Mouse (Mus musculus) forebrain, embryonic 14.5 days (tissue): Measurements from ENCODE around the gene Dydc1. TPM values are rescaled to one million over a fixed set of nuclear protein-coding genes. Genes with fewer than 3 reads are reported as not detected.

Experiments used
- ATAC-seq: fragments of 200-750 bp; cut with Nextera tagmentation; 2 replicates; pipeline ENCODE4 v1.8.0; 2017; ENCODE audit warnings: mild to moderate bottlenecking, moderate library complexity
- DNase-seq: peaks from one replicate; pipeline ENCODE4 v3.0.0-alpha.2; 2015; ENCODE audit warnings: low spot score
- H3K27ac ChIP-seq: fragments of 300-500 bp; sonication (generic); 2 replicates; pipeline ENCODE4 v1.5.1; 2014; ENCODE audit warnings: low read depth, mild to moderate bottlenecking, control low read depth, low read length, moderate library complexity
- H3K27me3 ChIP-seq: fragments of 300-500 bp; sonication (generic); replicated peaks from 2 replicates; pipeline ENCODE4 v1.6.1; 2014; ENCODE audit warnings: low read length, control low read depth, mixed read lengths; ENCODE audit not compliant: control insufficient read depth, insufficient read depth
- H3K36me3 ChIP-seq: fragments of 300-500 bp; sonication (generic); 2 replicates; pipeline ENCODE4 v1.6.1; 2014; ENCODE audit warnings: low read length, control low read depth; ENCODE audit not compliant: control insufficient read depth, insufficient read depth
- H3K4me1 ChIP-seq: fragments of 300-500 bp; sonication (generic); 2 replicates; pipeline ENCODE4 v1.6.1; 2014; ENCODE audit warnings: antibody characterized with exemption, low read length, control low read depth; ENCODE audit not compliant: control insufficient read depth, insufficient read depth
- H3K4me2 ChIP-seq: fragments of 300-500 bp; sonication (generic); 2 replicates; pipeline ENCODE4 v1.6.1; 2014; ENCODE audit warnings: mild to moderate bottlenecking, control low read depth, low read length
- H3K4me3 ChIP-seq: fragments of 300-500 bp; sonication (generic); 2 replicates; pipeline ENCODE4 v1.5.1; 2014; ENCODE audit warnings: low read depth, low read length, control low read depth
- H3K9ac ChIP-seq: fragments of 300-500 bp; sonication (generic); 2 replicates; pipeline ENCODE4 v1.6.1; 2014; ENCODE audit warnings: mild to moderate bottlenecking, low read length, control low read depth, moderate library complexity
- H3K9me3 ChIP-seq: fragments of 300-500 bp; sonication (generic); replicated peaks from 2 replicates; pipeline ENCODE4 v1.6.1; 2016; ENCODE audit warnings: low read length, control low read depth, mixed read lengths; ENCODE audit not compliant: control insufficient read depth
- WGBS: fragments of 180-500 bp; shearing (Covaris S2); extraction: QIAGEN DNeasy Blood & Tissue Kit; methylation state at CpG from one replicate; pipeline ENCODE4 v1.1.7; 2014; 5-methylcytosine and 5-hydroxymethylcytosine counted together
- polyA plus RNA-seq: library from polyadenylated mRNA; unstranded; fragments of >200 nt; fragmentation: Nextera tagmentation; extraction: Ambion mirVana; gene quantifications from 2 replicates; pipeline ENCODE4 v1.2.1, GENCODE M21; 2014

Gene Dydc1
- polyA plus RNA-seq, 1 experiment from 2014 or later: 0.18 TPM

DNA sequence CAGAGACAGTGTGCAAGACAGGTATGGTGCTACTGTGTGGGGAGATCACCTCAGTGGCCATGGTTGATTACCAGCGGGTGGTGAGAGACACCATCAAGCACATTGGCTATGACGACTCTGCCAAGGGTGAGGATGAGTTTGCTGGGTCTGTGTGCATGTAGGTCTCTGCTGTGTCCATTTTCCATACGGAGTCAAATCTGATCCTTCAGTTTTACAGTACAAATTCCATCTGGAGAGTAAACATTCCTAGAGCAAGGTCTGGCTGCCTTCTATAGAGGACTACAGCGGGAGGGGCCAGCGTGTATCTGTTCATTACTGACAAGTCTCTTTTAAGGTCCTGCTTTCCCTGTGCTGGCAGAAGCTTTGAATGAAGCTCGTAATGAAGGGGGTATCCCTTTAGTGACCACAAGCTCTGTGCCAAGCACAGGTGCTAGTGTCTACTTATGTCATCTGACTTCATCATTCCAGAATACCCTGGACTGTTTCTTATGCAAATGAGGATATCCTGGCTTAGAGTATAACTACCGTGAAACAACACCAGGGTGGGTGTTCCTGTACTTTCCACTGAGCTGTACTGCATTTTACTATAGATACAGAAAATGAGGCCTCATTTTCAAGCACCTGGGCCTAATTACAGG, 38.4 kb downstream of the Dydc1 start:
- no peak for DNase-seq
- Histone ChIP-seq H3K4me3 (no peak overlapping the region), H3K36me3 (no peaks in the 10 kb centered on the region), H3K27me3 (no peaks in the 10 kb centered on the region), H3K27ac (no peak overlapping the region), H3K9me3 (no peaks in the 10 kb centered on the region), H3K4me2 (no peak overlapping the region), H3K4me1 (no peaks in the 10 kb centered on the region), H3K9ac (no peak overlapping the region)
- no peak for ATAC-seq
- WGBS: 90% methylated on average over 7 of the region's 7 CpGs

DNA sequence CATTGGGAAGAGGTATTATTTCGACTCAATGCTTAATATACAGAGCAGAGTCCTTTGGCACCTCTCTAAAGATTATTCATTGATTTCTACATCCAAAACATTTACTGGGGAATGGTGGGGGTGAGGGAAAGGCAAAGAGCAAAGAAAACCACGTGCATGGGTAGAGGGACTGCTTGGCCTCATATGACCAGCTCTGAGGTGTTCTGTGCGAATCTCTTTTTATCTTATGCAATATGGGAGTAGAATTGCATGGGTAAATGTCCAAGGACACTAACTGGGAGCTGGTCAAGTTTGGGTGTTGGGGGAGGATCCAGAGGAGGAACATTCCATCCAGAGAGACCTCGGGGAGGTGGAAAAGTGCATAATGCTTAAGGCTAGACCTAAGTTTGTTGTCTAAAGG, 40.2 kb downstream of the Dydc1 start:
- Histone ChIP-seq H3K27me3 (no peaks in the 10 kb centered on the region), H3K4me3 (no peak overlapping the region), H3K36me3 (no peaks in the 10 kb centered on the region), H3K4me2 (no peak overlapping the region), H3K4me1 (no peaks in the 10 kb centered on the region), H3K9ac (no peak overlapping the region), H3K27ac (no peak overlapping the region), H3K9me3 (no peaks in the 10 kb centered on the region)
- no peak for ATAC-seq
- no peak for DNase-seq
- 81% methylated on average over 4 of the region's 4 CpGs for WGBS

DNA sequence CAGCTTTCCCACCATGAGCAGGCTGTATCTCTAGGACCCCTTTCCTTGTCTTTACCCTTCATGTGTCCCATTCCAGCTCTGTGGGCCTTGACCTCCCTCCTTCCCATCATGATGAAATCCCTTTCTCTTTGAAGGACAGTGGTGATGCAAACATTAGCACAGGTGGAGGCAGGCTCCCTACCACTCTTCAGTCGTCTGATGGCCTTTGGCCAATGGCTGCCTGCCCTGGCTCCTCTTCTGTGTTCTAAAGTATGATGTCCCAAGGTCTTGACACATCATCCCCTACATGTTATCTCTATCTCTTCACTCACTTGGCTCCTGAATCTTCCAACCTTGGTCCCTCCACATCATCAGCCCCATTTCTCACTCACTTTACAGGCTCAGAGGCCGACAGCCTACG, 43.6 kb downstream of the Dydc1 start:
- no peak overlapping the region for H3K27ac ChIP-seq
- no peaks in the 10 kb centered on the region for H3K4me1 ChIP-seq
- no peak overlapping the region for H3K4me3 ChIP-seq
- no peaks in the 10 kb centered on the region for H3K27me3 ChIP-seq
- H3K4me2 ChIP-seq: no peak overlapping the region
- DNase-seq (no peak), ATAC-seq (no peak)
- no peaks in the 10 kb centered on the region for H3K36me3 ChIP-seq
- WGBS: 81% methylated on average over 3 of the region's 3 CpGs
- no peaks in the 10 kb centered on the region for H3K9me3 ChIP-seq
- no peak overlapping the region for H3K9ac ChIP-seq

DNA sequence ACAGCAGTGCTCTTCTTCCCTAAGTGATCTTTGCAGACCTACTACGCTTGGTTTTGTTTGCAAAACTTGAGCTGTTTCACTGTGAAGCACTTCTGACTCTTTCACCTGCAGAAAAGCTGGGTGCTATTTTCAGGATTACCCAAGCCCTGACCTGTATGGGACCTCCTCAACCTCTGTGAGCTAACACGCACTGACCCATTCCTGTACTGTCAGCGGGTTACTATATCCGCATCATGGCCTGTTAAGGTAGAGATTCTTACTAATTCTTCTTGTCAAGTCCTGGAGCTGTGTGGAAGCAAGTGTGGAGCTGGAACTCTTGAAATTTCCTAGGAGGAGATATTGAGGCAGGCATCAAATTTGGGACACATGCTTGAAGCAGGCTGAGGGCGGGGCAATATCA, 52.0 kb downstream of the Dydc1 start:
- WGBS: 86% methylated on average over 5 of the region's 5 CpGs
- no peaks in the 10 kb centered on the region for H3K27me3 ChIP-seq
- DNase-seq (no peak), ATAC-seq (no peak)
- H3K36me3 ChIP-seq: no peaks in the 10 kb centered on the region
- H3K4me1 ChIP-seq: no peaks in the 10 kb centered on the region
- H3K4me3 ChIP-seq: no peak overlapping the region
- H3K9ac ChIP-seq: no peak overlapping the region
- H3K9me3 ChIP-seq: no peaks in the 10 kb centered on the region
- no peak overlapping the region for H3K27ac ChIP-seq
- H3K4me2 ChIP-seq: no peak overlapping the region

DNA sequence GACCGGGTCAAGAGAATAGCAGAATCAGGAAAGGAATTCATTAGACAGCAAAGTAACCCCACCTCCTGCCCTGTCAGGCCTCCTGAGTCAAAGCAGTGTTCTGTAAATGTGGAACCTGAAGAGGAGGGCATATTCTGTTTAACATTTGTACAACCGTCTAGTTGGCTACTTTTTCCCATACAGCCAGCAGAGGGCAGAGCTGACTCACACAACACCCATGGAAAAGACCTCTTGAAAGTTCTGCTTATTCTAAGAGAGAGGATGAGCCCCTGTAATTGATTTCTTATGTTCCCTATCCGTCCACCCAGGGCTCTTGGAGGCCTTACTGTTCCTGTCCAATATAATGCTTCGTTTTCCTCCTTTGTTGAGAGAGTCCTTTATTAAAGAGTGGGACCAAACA, 55.3 kb downstream of the Dydc1 start:
- no peak overlapping the region for H3K9ac ChIP-seq
- ATAC-seq (peak; percentile 46; the same call in 1 of the 2 replicates), DNase-seq (peak; percentile 59)
- no peak overlapping the region for H3K27ac ChIP-seq
- no peak overlapping the region for H3K4me3 ChIP-seq
- H3K4me1 ChIP-seq: no peaks in the 10 kb centered on the region
- H3K36me3 ChIP-seq: no peaks in the 10 kb centered on the region
- H3K9me3 ChIP-seq: no peaks in the 10 kb centered on the region
- no peak overlapping the region for H3K4me2 ChIP-seq
- H3K27me3 ChIP-seq: no peaks in the 10 kb centered on the region
- WGBS: 19% methylated on average over 4 of the region's 4 CpGs

DNA sequence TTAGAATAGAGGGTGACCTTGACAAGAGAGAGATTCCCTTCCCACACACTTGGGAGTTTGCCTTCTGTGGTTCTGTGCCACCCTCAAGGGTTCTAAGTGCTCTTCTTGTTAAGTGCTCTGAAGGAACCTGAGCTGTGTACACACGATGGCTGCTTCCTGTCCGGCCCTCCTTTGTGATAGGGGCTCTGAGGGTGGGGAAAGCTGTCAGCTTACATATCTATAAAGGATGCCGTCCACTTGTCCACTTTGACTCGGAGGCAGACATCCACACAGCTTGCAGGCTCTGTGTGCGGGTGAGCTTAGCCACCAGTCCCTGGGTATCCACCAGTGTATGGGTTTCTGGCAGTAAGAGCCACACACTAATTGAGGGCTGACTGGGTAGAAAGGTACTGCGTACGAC, 58.8 kb downstream of the Dydc1 start, which contains the start of gene Sftpa1:
TSS of gene Sftpa1 (plus strand) at position 243 of the 400 bp plus-strand sequence.
- H3K4me1 ChIP-seq: no peaks in the 10 kb centered on the region
- H3K4me2 ChIP-seq: no peak within 1 kb of the TSS
- no peaks in the 10 kb centered on the region for H3K27me3 ChIP-seq
- no peaks in the 10 kb centered on the region for H3K9me3 ChIP-seq
- ATAC-seq (no peak), DNase-seq (no peak)
- no peak within 1 kb of the TSS for H3K27ac ChIP-seq
- H3K9ac ChIP-seq: no peak within 1 kb of the TSS
- WGBS: 82% methylated on average over 7 of the region's 7 CpGs
- no peak within 1 kb of the TSS for H3K4me3 ChIP-seq
- no peaks in the 10 kb centered on the region for H3K36me3 ChIP-seq

DNA sequence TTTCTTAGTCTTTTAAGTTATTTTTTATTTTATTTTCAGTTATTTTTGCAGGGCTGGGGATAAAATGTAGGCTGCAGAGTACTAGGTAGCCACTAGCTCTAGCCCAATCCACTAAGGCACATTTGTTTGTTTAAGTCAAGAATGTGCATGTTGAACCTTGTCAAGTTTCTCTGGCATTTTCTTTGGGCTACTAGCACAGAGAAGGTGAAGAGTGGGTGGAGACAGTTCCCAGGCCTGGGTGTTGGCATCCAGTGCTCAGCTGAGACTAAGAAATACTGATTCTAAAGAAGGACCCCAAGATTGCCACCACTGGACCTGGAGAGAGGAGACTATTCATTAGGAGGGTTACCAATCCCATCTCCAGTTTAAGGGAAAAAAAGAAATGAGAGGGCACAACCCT, 64.3 kb downstream of the Dydc1 start:
- no peak overlapping the region for H3K27ac ChIP-seq
- H3K27me3 ChIP-seq: no peaks in the 10 kb centered on the region
- H3K36me3 ChIP-seq: no peaks in the 10 kb centered on the region
- no peak overlapping the region for H3K9ac ChIP-seq
- no peak for DNase-seq
- no peak for ATAC-seq
- no peaks in the 10 kb centered on the region for H3K9me3 ChIP-seq
- no peak overlapping the region for H3K4me2 ChIP-seq
- H3K4me1 ChIP-seq: no peaks in the 10 kb centered on the region
- H3K4me3 ChIP-seq: no peak overlapping the region

DNA sequence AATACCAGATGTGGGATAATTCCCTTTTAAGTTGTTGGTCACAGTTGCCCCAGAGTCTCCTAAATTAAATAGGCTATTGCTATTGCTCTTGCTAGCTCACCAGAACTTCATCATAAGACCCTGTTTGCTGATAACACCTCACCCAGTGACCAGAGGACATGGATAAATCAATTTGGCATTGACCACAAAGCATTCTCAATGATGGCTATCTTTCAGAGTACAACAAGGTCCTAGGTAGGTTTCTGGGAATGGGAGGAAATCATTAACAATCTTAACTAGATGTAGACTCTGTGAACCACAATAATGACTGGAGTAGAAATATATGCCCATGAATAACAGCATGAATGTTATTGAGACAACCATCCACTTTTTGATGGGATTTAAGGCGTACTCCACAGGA, 68.0 kb downstream of the Dydc1 start:
- ATAC-seq: no peak

More for the DNA sequence above, 68.0 kb downstream of the Dydc1 start:
- Histone ChIP-seq H3K27me3 (no peaks in the 10 kb centered on the region), H3K4me1 (no peaks in the 10 kb centered on the region), H3K36me3 (no peaks in the 10 kb centered on the region), H3K9ac (no peak overlapping the region), H3K27ac (no peak overlapping the region), H3K4me3 (no peak overlapping the region), H3K9me3 (no peaks in the 10 kb centered on the region), H3K4me2 (no peak overlapping the region)
- WGBS: 88% methylated on average over 1 of the region's 1 CpGs
- no peak for DNase-seq
